Mouse (Mus musculus) ovary, postnatal 14 days (tissue): Measurements from ENCODE around the gene B9d2.

Experiments
- DNase-seq: peaks from one replicate; pipeline ENCODE4 v3.0.0; 2022; ENCODE audit warnings: low spot score

B9d2 gene

GRCm38 (mm10) chr7:25680514-25681258 lies at the start of gene B9d2:
TSS of gene B9d2 (plus strand) at chr7:25680780.
- peak; percentile 96 for DNase-seq

DNA sequence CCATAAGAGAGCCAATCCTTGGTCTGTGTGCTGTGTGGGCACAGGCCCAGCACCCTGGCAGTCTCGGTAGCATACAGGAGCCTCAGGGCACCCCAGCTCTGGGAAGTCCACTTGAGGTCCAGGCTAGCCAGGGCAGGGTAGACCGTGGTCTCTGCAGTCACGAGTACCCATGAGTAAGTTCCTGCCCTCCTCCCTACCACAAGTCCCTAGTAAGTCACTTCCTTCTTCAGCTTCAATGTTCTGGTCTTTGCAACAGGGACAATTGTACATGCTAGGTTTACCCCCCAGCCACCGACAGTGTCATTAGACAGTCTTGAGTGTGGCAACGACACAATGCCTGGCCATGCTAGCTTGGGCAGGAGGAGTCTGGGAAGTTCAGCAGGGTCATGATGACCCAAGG lies 47.9 kb upstream of the B9d2 start:
- no peak for DNase-seq

DNA sequence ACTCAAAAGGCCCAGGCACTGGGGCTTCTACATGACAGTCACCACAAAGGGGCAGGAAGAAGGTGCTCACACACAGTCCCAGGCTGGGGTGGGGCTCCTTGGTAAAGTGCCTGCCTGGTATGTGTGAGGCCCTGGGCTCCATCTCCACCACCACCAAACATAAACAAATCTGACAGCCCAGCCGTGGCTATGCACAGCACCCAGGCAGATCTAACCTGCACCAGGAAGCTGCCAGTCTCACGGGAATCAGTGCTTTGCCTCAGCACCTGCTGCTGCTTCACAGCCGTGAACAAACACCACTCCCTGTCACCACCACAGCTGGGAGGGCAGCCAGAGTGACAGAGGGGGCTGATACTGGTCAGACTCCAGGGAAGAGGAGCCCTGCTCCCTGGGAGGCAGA lies 44.2 kb upstream of the B9d2 start:
- no peak for DNase-seq

GRCm38 (mm10) chr7:25637099-25637498 lies 43.5 kb upstream of the B9d2 start:
- DNase-seq: no peak

DNA sequence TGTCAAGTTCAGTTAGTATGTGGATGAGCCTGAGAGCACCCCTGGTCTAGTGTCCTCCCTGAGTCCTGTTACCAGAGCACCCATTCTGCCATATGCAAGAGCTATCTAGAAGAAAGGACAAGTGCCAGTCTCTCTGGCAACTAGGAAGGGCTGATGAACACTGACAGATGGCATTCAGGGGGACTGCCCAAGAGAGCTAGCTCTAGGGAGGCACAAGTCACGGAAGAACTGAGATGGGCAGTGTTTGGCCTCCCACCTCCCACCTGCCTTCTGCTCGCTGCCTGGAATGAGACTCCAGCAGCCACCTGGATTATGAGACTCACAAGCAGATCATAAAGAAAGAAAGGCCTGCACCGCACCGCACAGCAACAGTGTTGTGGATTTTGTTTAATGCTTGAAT lies 40.8 kb upstream of the B9d2 start:
- DNase-seq: no peak

GRCm38 (mm10) chr7:25644136-25644535 lies 36.4 kb upstream of the B9d2 start:
- DNase-seq: no peak

GRCm38 (mm10) chr7:25644631-25645030 lies 35.9 kb upstream of the B9d2 start:
- no peak for DNase-seq

DNA sequence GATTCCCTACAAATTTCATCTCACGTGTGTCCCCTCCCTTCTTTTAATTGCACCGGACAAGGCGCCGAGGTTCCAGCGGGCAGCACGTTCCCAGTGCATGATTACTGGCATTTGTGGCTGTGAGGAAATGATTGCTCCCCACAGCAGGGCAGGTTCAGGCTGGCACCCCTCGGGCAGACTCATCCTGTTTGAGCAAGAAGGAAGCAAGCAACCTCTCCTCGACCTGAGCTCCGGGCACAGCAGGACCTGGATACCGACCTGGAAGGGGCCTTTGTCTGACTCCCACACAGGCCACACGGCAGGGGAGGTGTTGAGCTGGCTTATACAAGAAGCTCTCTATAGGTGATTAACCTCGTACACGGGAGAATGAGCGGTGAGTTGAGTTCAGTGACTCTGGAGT lies 35.5 kb upstream of the B9d2 start:
- DNase-seq: no peak

- DNase-seq: no peak
Measured at GRCm38 (mm10) chr7:25647574-25648123, 32.9 kb upstream of the B9d2 start.

- DNase-seq: no peak
Measured at GRCm38 (mm10) chr7:25649839-25650238, 30.7 kb upstream of the B9d2 start.

GRCm38 (mm10) chr7:25651281-25651680 lies 29.3 kb upstream of the B9d2 start:
- no peak for DNase-seq

DNA sequence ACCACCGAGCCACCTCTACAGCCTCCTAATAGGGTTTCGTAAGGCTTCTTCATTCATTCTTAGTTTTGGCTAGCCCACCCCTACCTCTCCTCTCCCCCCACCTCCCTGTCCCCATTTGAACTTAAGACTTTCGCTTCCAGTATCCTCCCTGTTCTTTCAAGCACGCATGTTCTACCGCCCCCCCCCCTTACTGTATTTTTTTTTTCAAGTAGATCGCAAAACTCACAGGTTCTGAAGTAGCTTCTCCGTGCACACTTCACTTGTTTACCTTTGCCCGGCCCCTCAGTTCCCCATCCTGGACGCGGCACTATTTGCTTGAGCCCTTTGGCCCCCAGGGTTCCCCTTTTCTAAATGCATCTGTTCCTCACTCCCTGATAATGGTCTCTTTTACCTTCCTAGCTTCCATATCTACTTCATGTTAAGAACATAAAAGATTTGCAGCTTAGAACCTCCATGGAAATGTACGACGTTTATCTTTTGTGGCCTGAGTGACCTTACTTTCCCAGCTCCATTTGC lies 28.3 kb upstream of the B9d2 start:
- DNase-seq: no peak

DNA sequence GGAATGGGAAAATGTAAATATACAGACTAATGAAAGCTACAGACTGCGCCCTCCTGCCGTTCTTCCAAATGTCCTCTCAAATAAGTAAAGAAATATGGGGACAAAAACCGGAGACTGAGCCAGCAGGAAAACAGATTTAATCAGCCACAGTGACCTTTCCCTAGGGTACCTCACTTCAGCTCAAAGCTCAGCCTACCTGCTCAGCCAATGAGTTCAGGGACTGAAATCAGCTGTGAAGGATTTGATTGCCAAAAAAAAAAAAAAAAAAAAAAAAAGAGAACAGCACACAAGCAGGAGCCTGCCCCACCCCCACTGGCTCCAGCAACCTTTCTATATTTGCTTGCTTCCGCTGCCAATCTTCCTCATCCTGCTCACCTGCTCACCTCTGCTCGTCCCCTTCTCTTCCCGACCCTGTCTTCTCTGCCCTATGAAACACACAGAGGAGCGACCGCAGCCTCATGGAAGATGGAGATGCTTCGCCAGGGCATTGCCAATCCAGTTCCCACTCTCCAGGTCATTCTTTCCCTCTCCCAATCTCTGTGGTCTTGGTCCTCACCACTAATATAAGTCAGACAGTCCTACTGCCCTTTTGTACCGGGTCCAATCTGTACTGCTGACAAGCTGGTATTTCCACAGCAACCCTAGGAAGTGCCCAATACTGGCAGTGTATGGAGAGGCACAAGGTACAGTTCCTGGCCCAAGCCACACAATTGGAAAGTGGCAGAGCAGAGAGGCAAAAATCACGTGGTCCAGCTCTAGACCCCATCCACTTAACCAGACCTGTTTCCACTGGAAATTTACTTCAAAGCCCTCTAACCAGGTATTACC lies 24.8 kb upstream of the B9d2 start:
- no peak for DNase-seq

GRCm38 (mm10) chr7:25657785-25658184 lies 22.8 kb upstream of the B9d2 start:
- no peak for DNase-seq

DNA sequence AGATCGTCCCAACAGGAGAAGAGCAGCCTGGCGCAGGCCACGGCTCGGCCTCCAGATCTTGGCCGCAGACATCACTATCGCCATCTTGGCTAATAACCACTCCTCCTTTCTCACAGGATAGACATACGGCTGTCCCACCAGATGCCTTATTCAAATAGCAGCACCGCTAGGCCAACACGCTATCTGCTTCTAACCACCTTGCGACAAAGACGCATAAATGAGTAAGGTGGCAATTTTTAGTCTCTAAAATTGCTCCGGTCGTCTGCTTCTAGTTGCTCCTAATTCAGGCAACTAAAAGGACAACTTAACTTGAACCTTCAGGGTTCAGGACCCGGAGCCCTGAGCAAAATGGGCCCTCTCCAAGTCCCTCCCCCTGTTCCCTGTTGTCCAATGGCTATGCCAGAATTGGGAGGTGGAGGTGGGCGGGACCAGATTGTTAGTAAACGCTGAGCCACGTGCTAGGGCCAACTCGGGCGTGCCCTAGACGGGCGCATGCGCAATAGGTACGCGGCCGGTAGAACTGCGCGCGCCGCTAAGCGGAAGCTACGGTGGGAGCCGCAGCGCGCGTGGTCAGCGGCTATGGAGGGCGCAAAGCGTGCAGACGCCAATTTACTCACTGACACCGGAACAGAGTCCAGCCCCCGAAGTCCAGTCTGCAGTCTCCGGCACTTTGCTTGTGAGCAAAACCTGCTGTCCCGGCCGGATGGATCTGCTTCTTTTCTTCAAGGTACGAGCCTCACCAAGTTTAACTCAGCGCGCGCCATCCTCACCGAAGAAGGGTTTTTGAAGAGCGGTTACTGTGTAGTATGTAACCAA lies 21.7 kb upstream of the B9d2 start, which contains the start of the genes Bckdha and Exosc5:
TSS of gene Bckdha (minus strand) at position 325 of the 816 bp plus-strand sequence.
TSS of gene Exosc5 (plus strand) at position 508 of the 816 bp plus-strand sequence.
- peak; percentile 97 for DNase-seq

DNA sequence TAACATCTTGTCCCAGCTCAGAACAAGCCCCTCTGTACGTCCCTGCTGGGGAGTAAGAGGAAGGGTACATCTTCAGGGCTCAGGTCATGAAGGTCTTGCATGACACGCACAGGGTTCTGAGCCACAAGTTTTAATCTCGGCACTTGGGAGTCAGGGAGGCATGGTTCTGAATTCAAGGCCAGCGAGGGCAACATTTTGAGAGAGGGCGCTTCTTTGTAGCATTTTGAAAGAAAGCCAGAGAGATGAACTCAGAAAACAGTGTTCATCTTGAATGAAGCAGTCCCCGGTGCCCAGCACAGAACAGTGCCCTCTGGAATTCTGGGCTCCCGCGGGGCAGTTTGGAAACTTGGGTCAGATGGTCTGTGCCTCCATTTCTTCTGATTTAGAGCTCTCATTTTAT lies 14.2 kb upstream of the B9d2 start:
- no peak for DNase-seq

GRCm38 (mm10) chr7:25669158-25669557 lies 11.4 kb upstream of the B9d2 start:
- no peak for DNase-seq

DNA sequence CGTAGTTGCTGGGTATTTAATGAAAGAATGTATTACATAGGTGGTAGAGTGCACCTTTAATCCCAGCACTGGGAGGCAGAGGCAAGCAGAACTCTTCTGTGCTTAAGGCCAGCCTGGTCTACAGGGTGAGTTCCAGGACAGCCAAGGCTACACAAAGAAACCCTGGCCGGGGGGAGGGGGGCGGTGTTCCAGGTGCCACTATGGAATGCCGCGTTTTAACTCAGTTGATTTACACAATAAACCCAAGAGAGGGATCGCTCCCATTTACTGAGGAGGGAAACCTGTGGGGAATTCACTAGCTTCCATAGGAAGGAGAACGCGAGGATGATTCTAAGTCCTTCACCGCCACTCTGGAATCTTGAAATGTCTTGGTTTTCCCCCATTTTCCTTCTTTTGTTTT lies 10.9 kb upstream of the B9d2 start:
- no peak for DNase-seq

- no peak for DNase-seq
Measured at GRCm38 (mm10) chr7:25670096-25670495, 10.5 kb upstream of the B9d2 start.

DNA sequence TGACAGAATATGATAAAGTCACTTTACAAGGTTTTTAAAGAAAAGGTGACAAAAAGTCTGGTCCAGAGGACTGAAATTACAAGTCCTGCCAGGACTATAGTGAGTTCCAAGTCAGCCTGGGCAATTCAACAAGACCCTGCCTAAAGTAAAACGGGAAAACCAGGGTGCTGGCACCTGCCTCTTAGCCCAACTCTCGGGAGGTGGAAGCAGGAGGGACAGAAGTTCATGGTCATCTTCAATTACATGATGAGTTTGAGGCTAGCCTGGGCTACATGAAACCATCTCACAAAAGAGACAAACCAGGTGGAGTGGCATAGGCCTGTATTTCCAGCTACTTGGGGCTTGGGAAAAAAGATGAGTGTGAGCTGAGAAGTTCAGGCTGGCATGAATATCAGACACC lies 8.9 kb upstream of the B9d2 start:
- no peak for DNase-seq

GRCm38 (mm10) chr7:25672442-25672841 lies 8.1 kb upstream of the B9d2 start:
- DNase-seq: no peak

DNA sequence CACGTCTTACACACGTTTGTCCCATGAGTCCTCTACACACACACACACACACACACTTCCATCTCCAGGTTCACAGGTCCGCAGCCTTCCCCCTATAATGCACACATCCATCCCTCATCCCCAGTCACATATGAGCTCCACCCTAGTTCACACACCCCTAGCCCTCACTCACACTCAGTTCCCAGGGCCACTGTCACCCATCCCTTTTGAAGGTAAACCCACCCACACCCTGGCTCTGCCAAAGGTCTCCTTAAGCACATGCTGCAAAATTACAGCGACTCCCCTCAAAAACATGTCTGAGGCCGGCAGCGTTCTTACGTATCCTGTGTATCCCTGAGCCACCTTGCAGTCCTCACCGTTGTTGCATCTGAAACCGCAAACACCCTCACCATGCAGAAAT lies 6.3 kb upstream of the B9d2 start:
- DNase-seq: no peak
